ENCODE assay signal across 8 mouse cellular contexts in the genomic region with DNA sequence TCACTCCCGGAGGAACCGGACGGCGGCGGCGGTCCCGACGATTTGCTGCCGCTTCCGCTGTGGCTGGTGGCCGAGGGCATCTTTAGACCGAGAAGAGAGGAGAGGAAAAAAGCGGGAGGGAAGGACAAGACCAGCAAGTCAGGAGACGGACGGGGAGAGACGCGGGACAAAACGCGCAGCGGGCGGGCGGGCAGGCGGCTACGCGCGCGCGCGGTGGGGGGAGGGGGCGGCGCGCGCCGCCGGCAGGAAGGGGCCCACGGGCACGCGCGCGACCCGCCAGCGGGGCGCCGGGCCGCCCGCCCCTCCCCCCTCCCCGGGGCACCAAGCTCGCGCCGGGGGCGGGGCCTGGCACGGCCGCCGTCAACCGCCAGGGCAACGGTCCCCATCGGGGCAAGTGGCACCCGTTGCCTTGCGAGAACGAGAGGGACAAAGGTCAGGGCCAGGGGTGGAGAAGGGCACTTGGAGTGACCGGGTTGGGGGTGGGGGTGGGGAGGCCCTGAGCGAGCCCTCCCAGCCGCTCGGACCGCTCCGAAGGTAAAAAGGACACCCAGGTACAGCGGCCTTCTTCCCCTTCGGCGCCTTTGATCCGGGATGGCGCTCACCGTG. TPM values are rescaled to one million over a fixed set of nuclear protein-coding genes. Genes with fewer than 3 reads are reported as not detected.
DNase-seq lines count a peak whose midpoint lies in the region; ATAC-seq and TF ChIP-seq lines count a peak whose summit lies in the region.

No protein-coding gene starts in this region.

- peak; percentile 87 for DNase-seq in kidney, adult 11 months
- DNase-seq in kidney, adult 18-20 months = no peak
- DNase-seq in embryonic facial prominence, embryonic 10.5 days (ENCODE audit: low spot score) = peak; percentile 93
- peak; percentile 91 for DNase-seq in kidney, adult 9 months
- DNase-seq in midbrain, embryonic 14.5 days = peak; percentile 95
- peak; percentile 49 to 73 for DNase-seq in spleen, adult 2 months (ENCODE audit: low read depth in 1 of 2, low spot score in 2 of 2)

- no peaks in the 10 kb centered on the region for H3K9me3 ChIP-seq in embryonic facial prominence, embryonic 10.5 days
- H3K9me3 ChIP-seq in limb, embryonic 13.5 days = no peaks in the 10 kb centered on the region
- H3K9me3 ChIP-seq in midbrain, embryonic 14.5 days (ENCODE audit: control insufficient read depth, low read length) = no peaks in the 10 kb centered on the region

- peaks cover 35% of the 10 kb centered on the region for H3K36me3 ChIP-seq in embryonic facial prominence, embryonic 10.5 days (replicated peaks)
- H3K36me3 ChIP-seq in limb, embryonic 13.5 days = peaks cover 21% of the 10 kb centered on the region
- peaks cover 15% of the 10 kb centered on the region for H3K36me3 ChIP-seq in midbrain, embryonic 14.5 days (ENCODE audit: control insufficient read depth, insufficient read depth, low read length)
- H3K36me3 ChIP-seq in spleen, adult 2 months (ENCODE audit: control insufficient read depth, insufficient read depth, low read length) = peaks cover 5% of the 10 kb centered on the region; the same call in 1 of the 2 replicates

- H3K4me2 ChIP-seq in limb, embryonic 13.5 days (replicated peaks) = peak overlapping the region; percentile 70
- peak overlapping the region; percentile 69 for H3K4me2 ChIP-seq in midbrain, embryonic 14.5 days (ENCODE audit: low read length)

- H3K4me1 ChIP-seq in embryonic facial prominence, embryonic 10.5 days = peaks cover 29% of the 10 kb centered on the region
- H3K4me1 ChIP-seq in limb, embryonic 13.5 days = peaks cover 29% of the 10 kb centered on the region
- H3K4me1 ChIP-seq in midbrain, embryonic 14.5 days (ENCODE audit: control insufficient read depth, insufficient read depth, low read length) = peaks cover 19% of the 10 kb centered on the region
- H3K4me1 ChIP-seq in spleen, adult 2 months (ENCODE audit: control insufficient read depth, insufficient read depth, insufficient read length) = no peaks in the 10 kb centered on the region; the same call in none of the 2 replicates

- peak overlapping the region; percentile 100 for H3K27ac ChIP-seq in embryonic facial prominence, embryonic 10.5 days (replicated peaks)
- H3K27ac ChIP-seq in limb, embryonic 13.5 days = peak overlapping the region; percentile 100
- peak overlapping the region; percentile 100 for H3K27ac ChIP-seq in midbrain, embryonic 14.5 days (replicated peaks; ENCODE audit: low read depth, low read length)
- H3K27ac ChIP-seq in spleen, adult 2 months (ENCODE audit: insufficient read depth, low read length) = peak overlapping the region; percentile 95

- WGBS in embryonic facial prominence, embryonic 10.5 days = under 1% methylated on average over 66 of the region's 72 CpGs
- WGBS in limb, embryonic 13.5 days = under 1% methylated on average over 35 of the region's 72 CpGs
- WGBS in midbrain, embryonic 14.5 days = under 1% methylated on average over 58 of the region's 72 CpGs
- WGBS in spleen, adult 2 months = 2% methylated on average over 62 of the region's 72 CpGs

- peak; percentile 5; the same call in 1 of the 2 replicates for TF ChIP-seq CTCF in spleen, adult 2 months (IDR thresholded peaks at IDR 0.05; ENCODE audit: extremely low read depth, insufficient read depth, insufficient read length, insufficient replicate concordance)

- TF ChIP-seq POLR2A in spleen, adult 2 months (IDR thresholded peaks at IDR 0.05; ENCODE audit: low read depth, low read length) = peak; percentile 17; the same call in 1 of the 2 replicates

- ATAC-seq in granulocyte monocyte progenitor cell, adult 5-6 weeks (replicated peaks; ENCODE audit: poor library complexity, severe bottlenecking) = peak; percentile 61
- ATAC-seq in limb, embryonic 13.5 days (ENCODE audit: low FRiP score, low read depth) = peak; percentile 62
- ATAC-seq in midbrain, embryonic 14.5 days (ENCODE audit: low FRiP score, low TSS enrichment) = peak; percentile 78

- H3K4me3 ChIP-seq in embryonic facial prominence, embryonic 10.5 days = peak overlapping the region; percentile 97
- H3K4me3 ChIP-seq in limb, embryonic 13.5 days = peak overlapping the region; percentile 96
- H3K4me3 ChIP-seq in midbrain, embryonic 14.5 days (replicated peaks; ENCODE audit: low read depth, low read length) = peak overlapping the region; percentile 99
- peak overlapping the region; percentile 97 for H3K4me3 ChIP-seq in spleen, adult 2 months (ENCODE audit: extremely low read depth, insufficient read depth, insufficient read length)

- H3K27me3 ChIP-seq in embryonic facial prominence, embryonic 10.5 days (replicated peaks; ENCODE audit: low read depth, poor library complexity, severe bottlenecking) = no peaks in the 10 kb centered on the region
- H3K27me3 ChIP-seq in limb, embryonic 13.5 days = no peaks in the 10 kb centered on the region
- no peaks in the 10 kb centered on the region for H3K27me3 ChIP-seq in midbrain, embryonic 14.5 days (ENCODE audit: control insufficient read depth, insufficient read depth, low read length)
- no peaks in the 10 kb centered on the region for H3K27me3 ChIP-seq in spleen, adult 2 months (ENCODE audit: control insufficient read depth, insufficient read depth, low read length)

- H3K9ac ChIP-seq in limb, embryonic 13.5 days = peak overlapping the region; percentile 96
- H3K9ac ChIP-seq in midbrain, embryonic 14.5 days (replicated peaks; ENCODE audit: low read length) = peak overlapping the region; percentile 97

RNA-seq across cellular contexts. Expression of a gene that starts 0.5 kb away (rescaled TPM):
- 533 and 550 TPM in 2 replicates for polyA plus RNA-seq in embryonic facial prominence, embryonic 10.5 days (2016; fragmentation: Nextera tagmentation; extraction: Ambion mirVana)
- 371 and 391 TPM in 2 replicates for total RNA-seq in granulocyte monocyte progenitor cell, adult 5-6 weeks (2014; fragmentation: Nextera tagmentation)
- 510 and 593 TPM in 2 replicates for total RNA-seq in granulocyte monocyte progenitor cell, adult 5-6 weeks (2017)
- polyA plus RNA-seq in limb, embryonic 13.5 days (2015; fragmentation: Nextera tagmentation; extraction: Ambion mirVana) = 319 and 339 TPM in 2 replicates
- polyA plus RNA-seq in midbrain, embryonic 14.5 days (2014; fragmentation: Nextera tagmentation; extraction: Ambion mirVana) = 309 and 484 TPM in 2 replicates
- 48.8 and 73.9 TPM in 2 replicates for polyA plus RNA-seq in spleen, adult 2 months (2012; rRNA removed)

RNA-seq across cellular contexts. Expression of a gene that starts 35.9 kb away (rescaled TPM):
- polyA plus RNA-seq in embryonic facial prominence, embryonic 10.5 days (2016; fragmentation: Nextera tagmentation; extraction: Ambion mirVana) = 31.5 and 35.4 TPM in 2 replicates
- 45.4 and 57.0 TPM in 2 replicates for total RNA-seq in granulocyte monocyte progenitor cell, adult 5-6 weeks (2014; fragmentation: Nextera tagmentation)
- total RNA-seq in granulocyte monocyte progenitor cell, adult 5-6 weeks (2017) = 77.7 and 124 TPM in 2 replicates
- polyA plus RNA-seq in limb, embryonic 13.5 days (2015; fragmentation: Nextera tagmentation; extraction: Ambion mirVana) = 27.1 and 28.6 TPM in 2 replicates
- polyA plus RNA-seq in midbrain, embryonic 14.5 days (2014; fragmentation: Nextera tagmentation; extraction: Ambion mirVana) = 18.0 and 21.6 TPM in 2 replicates
- polyA plus RNA-seq in spleen, adult 2 months (2012; rRNA removed) = 35.5 and 40.9 TPM in 2 replicates
